Mouse (Mus musculus): Measurements from ENCODE around the gene Creb3l4.

Creb3l4 gene

GRCm38 (mm10) chr3:90224331-90224730 lies 19.0 kb downstream of the Creb3l4 start:
- no peak for DNase-seq

GRCm38 (mm10) chr3:90222941-90223340 lies 20.4 kb downstream of the Creb3l4 start:
- no peak for DNase-seq

GRCm38 (mm10) chr3:90222455-90222854 lies 20.9 kb downstream of the Creb3l4 start:
- no peak for DNase-seq

GRCm38 (mm10) chr3:90221123-90221522 lies 22.2 kb downstream of the Creb3l4 start:
- DNase-seq: no peak

- DNase-seq: peak; percentile 94
Measured at GRCm38 (mm10) chr3:90220531-90220951, 22.8 kb downstream of the Creb3l4 start.

- DNase-seq: peak; percentile 69
Measured at GRCm38 (mm10) chr3:90220088-90220487, 23.2 kb downstream of the Creb3l4 start.

- no peak for DNase-seq
Measured at GRCm38 (mm10) chr3:90215825-90216380, 27.4 kb downstream of the Creb3l4 start.

- no peak for DNase-seq
Measured at GRCm38 (mm10) chr3:90213956-90214684, 29.2 kb downstream of the Creb3l4 start.

GRCm38 (mm10) chr3:90213377-90213866 lies 29.9 kb downstream of the Creb3l4 start, which contains the start of the genes Rps27 and Rab13:
TSS of gene Rps27 (minus strand) at chr3:90213651.
TSS of gene Rab13 (plus strand) at chr3:90213695.
- peak; percentile 94 for DNase-seq

GRCm38 (mm10) chr3:90212723-90213122 lies 30.6 kb downstream of the Creb3l4 start:
- no peak for DNase-seq

GRCm38 (mm10) chr3:90211475-90212398 lies 31.6 kb downstream of the Creb3l4 start:
- no peak for DNase-seq

GRCm38 (mm10) chr3:90209908-90210566 lies 33.3 kb downstream of the Creb3l4 start:
- no peak for DNase-seq

- DNase-seq: no peak
Measured at GRCm38 (mm10) chr3:90208662-90209061, 34.6 kb downstream of the Creb3l4 start.

GRCm38 (mm10) chr3:90204582-90204981 lies 38.7 kb downstream of the Creb3l4 start:
- DNase-seq: no peak

- no peak for DNase-seq
Measured at GRCm38 (mm10) chr3:90203619-90204018, 39.7 kb downstream of the Creb3l4 start.

- no peak for DNase-seq
Measured at GRCm38 (mm10) chr3:90202884-90203283, 40.4 kb downstream of the Creb3l4 start.

GRCm38 (mm10) chr3:90197548-90197947 lies 45.8 kb downstream of the Creb3l4 start:
- no peak for DNase-seq

- no peak for DNase-seq
Measured at GRCm38 (mm10) chr3:90195644-90196043, 47.7 kb downstream of the Creb3l4 start.

- no peak for DNase-seq
Measured at GRCm38 (mm10) chr3:90194759-90195158, 48.6 kb downstream of the Creb3l4 start.

- DNase-seq: no peak
Measured at GRCm38 (mm10) chr3:90190859-90191510, 52.3 kb downstream of the Creb3l4 start.
